Mouse (Mus musculus) cortical plate, adult 2 months (tissue): Measurements from ENCODE around the gene Fam222a.

Source experiments
- CTCF ChIP-seq: fragments of 200-500 bp; IDR thresholded peaks from 2 replicates; pipeline ENCODE4 v1.5.1; 2011; ENCODE audit warnings: mild to moderate bottlenecking, control low read depth, low read length; ENCODE audit not compliant: insufficient read depth; ENCODE audit errors: extremely low read depth
- POLR2A ChIP-seq: fragments of 200-500 bp; IDR thresholded peaks from 2 replicates; pipeline ENCODE4 v1.6.1; 2011; ENCODE audit warnings: mild to moderate bottlenecking, low read length, control low read depth; ENCODE audit not compliant: insufficient read depth; ENCODE audit errors: extremely low read depth

DNA sequence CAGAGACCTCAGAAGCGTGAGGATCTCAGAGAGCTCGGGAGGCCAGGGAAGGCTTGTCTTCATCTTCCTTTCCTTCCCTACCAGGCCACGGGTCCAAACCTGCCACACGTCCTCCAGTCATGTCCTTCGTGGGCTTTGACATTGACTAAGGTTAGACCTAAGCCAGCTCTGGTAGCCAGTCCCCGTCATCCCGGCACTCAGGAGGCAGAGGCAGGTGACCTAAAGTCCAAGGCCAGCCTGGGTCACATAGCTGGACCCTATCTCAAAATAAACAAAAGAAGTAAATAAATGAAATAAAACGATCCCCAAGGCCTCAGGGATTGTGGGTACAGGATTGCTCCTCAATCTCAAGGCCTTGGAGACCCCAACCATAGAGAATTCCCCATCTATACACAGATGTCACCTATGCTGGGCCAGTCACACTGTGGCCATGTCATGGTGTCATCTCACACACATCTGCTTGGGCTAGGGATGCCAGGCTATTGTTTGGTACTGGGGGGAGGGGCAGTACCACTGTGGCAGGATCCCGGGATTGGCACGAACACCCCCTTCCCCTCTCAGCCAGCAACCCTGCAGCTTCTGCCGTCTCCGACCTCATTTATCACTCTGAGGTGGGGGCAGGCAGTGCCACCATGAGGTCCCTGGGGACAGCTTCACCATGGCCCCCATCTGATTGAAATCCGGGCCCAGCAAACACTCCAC is 15.2 kb upstream of the Fam222a start:
- TF ChIP-seq POLR2A (no peak), CTCF (no peak)
